Mouse (Mus musculus): ENCODE data around the gene Odf3. TPM values are rescaled to one million over a fixed set of nuclear protein-coding genes. Genes with fewer than 3 reads are reported as not detected.

Odf3 gene
- not detected in 2 replicates for polyA plus RNA-seq (2015; fragmentation: Nextera tagmentation; extraction: Ambion mirVana)

DNA sequence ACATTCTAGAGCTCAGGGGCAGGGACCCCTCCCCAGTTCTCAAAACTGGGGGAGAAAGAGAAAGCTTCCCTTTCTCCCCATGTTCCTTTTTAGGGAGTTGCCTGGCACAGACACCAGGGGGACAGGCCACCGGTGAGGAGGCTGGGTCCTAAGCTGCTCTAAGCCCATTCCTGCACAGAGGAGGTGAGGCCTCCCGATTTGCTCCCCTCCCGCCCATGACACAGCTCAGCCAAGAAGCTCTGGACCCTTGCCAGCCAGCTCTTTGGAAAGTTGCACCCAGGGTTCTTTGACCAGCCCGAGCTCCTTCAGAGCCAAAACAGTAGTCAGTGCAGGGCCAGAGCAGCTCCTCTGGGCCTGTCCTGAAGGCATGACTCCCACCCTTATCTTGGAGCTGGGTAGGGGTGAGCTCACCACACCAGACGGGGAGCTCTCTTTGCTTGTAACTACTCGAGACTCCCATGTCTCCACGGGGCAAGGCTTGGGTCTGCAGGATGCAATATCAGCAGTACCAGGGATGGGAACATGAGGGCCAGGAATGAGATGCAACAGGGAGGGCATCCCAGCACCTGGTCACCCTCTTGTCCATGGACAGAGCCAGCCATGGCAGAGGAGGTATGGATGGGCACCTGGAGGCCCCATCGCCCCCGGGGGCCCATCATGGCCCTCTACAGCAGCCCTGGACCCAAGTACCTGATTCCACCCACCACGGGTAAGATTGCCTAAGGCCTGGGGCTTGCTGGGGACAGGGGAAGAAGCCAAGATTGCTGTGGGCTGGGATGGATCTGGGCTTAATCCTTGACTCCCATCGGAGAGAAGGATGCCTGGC is at the start of gene Odf3:
Odf3 (plus strand) TSS at position 51 of the 826 bp plus-strand sequence.
- no peak for ATAC-seq
- Histone ChIP-seq H3K4me3 (replicated peaks) (no peak within 1 kb of the TSS), H3K36me3 (peaks cover 14% of the 10 kb centered on the region), H3K27ac (no peak within 1 kb of the TSS), H3K9me3 (no peaks in the 10 kb centered on the region), H3K4me1 (replicated peaks) (0 out of 2 replicates have a peak, but pooled peaks cover 2% of the 10 kb centered on the region), H3K9ac (no peak within 1 kb of the TSS), H3K27me3 (replicated peaks) (peaks cover 6% of the 10 kb centered on the region; the same call in 1 of the 2 replicates), H3K4me2 (replicated peaks) (no peak within 1 kb of the TSS)
- WGBS, result 58% methylated on average over 11 of the region's 11 CpGs

DNA sequence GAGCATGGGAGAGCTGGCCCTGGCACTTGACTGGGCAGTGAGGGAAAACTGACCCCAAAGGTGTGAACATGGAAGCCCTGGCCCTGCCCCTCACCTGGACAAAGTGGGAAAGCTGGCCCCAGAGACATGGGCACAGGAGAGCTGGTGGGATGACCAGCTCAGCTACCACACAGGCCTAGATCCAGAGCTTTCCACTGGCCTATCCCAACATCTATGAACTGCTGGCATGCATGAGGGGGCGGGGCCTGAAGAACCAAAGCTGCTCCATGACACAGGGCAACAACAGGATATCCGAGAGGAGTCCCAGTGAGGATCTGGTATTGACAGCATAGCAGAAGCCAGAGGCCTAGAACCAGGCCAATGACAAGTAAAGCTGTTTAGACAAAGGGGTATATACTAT is 49.4 kb upstream of the Odf3 start:
- Histone ChIP-seq H3K36me3 (no peaks in the 10 kb centered on the region), H3K27me3 (replicated peaks) (no peaks in the 10 kb centered on the region), H3K4me3 (replicated peaks) (no peak overlapping the region), H3K9ac (no peak overlapping the region), H3K27ac (no peak overlapping the region), H3K4me2 (replicated peaks) (no peak overlapping the region), H3K4me1 (replicated peaks) (no peaks in the 10 kb centered on the region), H3K9me3 (no peaks in the 10 kb centered on the region)
- ATAC-seq, result no peak
- 67% methylated on average over 2 of the region's 2 CpGs for WGBS

DNA sequence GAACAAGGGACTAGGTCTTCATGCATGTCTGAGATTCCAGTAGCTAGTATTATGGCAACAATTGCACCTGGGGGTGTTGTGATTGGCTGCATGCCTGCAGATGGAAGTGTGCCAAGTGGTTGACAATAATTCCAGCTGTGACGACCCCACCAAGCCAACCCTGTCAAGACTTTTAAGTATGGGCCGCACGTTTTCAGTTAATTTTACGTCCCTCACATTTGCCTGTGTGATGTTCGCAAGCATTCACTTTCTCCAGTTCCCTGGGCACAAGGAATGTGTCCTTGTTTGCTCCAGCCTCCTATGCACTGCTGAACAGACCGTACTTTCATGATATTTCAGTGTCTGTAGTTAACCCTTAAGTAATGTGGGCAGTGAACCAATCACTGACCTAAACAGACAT is 45.0 kb upstream of the Odf3 start:
- WGBS, result 69% methylated on average over 6 of the region's 6 CpGs
- ATAC-seq, result no peak
- H3K27me3 ChIP-seq (replicated peaks), result no peaks in the 10 kb centered on the region

DNA sequence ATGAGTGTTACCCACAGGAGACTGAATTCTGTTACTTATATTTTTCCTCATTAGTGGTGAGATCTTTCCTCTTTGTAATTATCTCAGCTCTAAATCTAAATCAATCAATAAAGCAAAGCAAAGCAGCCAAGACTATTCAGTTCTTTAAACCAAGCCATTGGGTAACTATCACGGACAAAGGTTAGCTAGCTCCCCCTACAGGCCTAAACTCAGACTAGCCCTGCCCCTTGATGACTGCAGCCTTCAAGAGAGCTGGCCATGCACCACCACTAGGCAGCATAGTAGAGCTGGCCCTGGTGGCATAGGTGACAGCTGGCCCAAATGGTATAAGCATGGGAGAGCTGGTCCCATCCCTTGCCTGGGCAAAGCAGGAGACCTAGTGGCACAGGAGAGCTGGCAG is 41.9 kb upstream of the Odf3 start:
- H3K4me1 ChIP-seq (replicated peaks), result no peaks in the 10 kb centered on the region
- 16% methylated on average over 1 of the region's 1 CpGs for WGBS
- H3K9ac ChIP-seq, result no peak overlapping the region
- ATAC-seq, result no peak
- no peaks in the 10 kb centered on the region for H3K27me3 ChIP-seq (replicated peaks)
- H3K4me2 ChIP-seq (replicated peaks), result no peak overlapping the region
- no peak overlapping the region for H3K4me3 ChIP-seq (replicated peaks)
- no peaks in the 10 kb centered on the region for H3K9me3 ChIP-seq
- H3K36me3 ChIP-seq, result no peaks in the 10 kb centered on the region
- no peak overlapping the region for H3K27ac ChIP-seq

More for the DNA sequence above, 45.0 kb upstream of the Odf3 start:
- no peaks in the 10 kb centered on the region for H3K9me3 ChIP-seq
- no peak overlapping the region for H3K4me3 ChIP-seq (replicated peaks)
- no peaks in the 10 kb centered on the region for H3K4me1 ChIP-seq (replicated peaks)
- no peak overlapping the region for H3K4me2 ChIP-seq (replicated peaks)
- H3K9ac ChIP-seq, result no peak overlapping the region
- no peaks in the 10 kb centered on the region for H3K36me3 ChIP-seq
- no peak overlapping the region for H3K27ac ChIP-seq

DNA sequence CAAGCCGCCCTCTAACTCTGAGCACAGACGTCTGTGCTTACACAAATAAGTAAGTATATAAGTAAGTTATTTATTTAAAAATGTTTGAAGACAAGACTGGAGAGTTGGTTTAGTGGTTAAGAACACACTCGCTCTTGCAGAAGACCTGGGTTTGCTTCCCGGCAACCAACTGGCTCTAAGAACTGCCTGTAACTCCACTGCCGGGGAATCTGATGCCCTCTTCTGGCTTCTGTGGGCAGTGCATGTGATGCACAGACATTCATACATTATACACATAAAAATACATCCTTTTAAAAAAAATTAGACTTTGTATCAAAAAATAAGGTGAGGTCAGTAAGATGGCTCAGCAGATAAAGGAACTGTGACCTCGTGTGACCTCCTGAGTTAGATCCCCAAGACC is 37.1 kb upstream of the Odf3 start:
- H3K4me2 ChIP-seq (replicated peaks), result no peak overlapping the region
- H3K36me3 ChIP-seq, result no peaks in the 10 kb centered on the region
- H3K27me3 ChIP-seq (replicated peaks), result no peaks in the 10 kb centered on the region
- no peak overlapping the region for H3K27ac ChIP-seq
- ATAC-seq, result no peak
- no peak overlapping the region for H3K4me3 ChIP-seq (replicated peaks)
- H3K9ac ChIP-seq, result no peak overlapping the region
- 92% methylated on average over 6 of the region's 6 CpGs for WGBS
- H3K9me3 ChIP-seq, result no peaks in the 10 kb centered on the region
- no peaks in the 10 kb centered on the region for H3K4me1 ChIP-seq (replicated peaks)

DNA sequence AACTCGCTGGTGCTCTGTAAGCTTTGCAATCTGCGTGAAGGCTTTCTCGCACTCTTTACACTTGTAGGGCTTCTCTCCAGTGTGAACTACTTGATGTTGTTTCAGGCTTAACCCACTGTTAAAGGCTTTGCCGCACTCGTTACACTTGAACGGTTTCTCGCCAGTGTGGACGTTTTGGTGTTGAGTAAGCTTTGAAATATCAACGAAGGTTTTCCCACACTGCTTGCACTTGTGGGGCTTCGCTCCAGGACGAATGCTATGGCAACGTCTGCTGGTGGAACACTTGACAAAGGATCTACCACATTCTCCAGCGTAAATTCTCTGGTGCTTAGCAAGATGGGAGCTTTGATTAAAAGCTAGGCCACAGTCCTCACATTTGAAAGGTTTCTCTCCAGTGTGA is 35.9 kb upstream of the Odf3 start:
- no peak overlapping the region for H3K27ac ChIP-seq
- H3K9me3 ChIP-seq, result no peaks in the 10 kb centered on the region
- no peak overlapping the region for H3K4me2 ChIP-seq (replicated peaks)
- H3K9ac ChIP-seq, result no peak overlapping the region
- H3K27me3 ChIP-seq (replicated peaks), result no peaks in the 10 kb centered on the region
- 90% methylated on average over 13 of the region's 13 CpGs for WGBS
- no peaks in the 10 kb centered on the region for H3K4me1 ChIP-seq (replicated peaks)
- no peaks in the 10 kb centered on the region for H3K36me3 ChIP-seq
- H3K4me3 ChIP-seq (replicated peaks), result no peak overlapping the region
- no peak for ATAC-seq

DNA sequence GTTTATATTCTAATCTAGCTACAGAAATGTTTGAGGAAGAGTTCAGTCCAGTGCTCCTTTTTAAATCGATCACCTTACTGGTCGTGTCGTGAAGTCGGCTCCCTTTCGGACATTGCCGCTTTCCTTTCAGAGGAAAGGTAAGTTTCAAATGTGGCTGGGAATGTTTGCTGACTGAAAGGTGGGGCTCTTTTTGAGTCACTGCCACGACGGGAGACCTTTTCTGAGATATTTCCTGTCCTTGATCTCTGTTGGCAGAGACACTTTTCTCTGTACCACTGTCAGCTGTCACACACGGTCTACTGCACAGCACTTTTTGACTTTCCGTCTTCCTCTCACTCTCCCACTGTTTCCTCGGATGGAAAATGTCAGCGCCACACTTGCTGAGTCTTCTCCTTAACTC is 34.8 kb upstream of the Odf3 start:
- H3K4me1 ChIP-seq (replicated peaks), result no peaks in the 10 kb centered on the region
- 89% methylated on average over 12 of the region's 12 CpGs for WGBS
- no peak overlapping the region for H3K4me2 ChIP-seq (replicated peaks)

DNA sequence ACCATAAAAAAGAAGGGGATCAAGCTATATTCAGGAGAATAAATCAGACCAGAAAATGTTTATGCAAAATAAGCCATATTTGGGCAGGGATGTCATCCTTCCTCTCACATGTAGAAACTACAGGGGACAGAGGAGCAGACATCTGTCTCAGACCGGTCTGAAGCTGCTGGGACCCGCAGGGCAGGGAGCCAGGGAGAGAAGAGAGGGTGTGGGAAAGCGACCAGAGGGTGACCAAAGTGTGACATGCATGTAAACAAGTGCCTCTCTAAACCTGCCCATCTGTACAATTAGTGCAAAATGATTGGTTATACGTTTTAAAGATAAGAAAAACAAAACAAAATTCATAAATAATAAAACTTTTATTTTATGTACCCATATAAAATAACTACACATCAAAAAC is 27.4 kb upstream of the Odf3 start:
- 51% methylated on average over 4 of the region's 4 CpGs for WGBS

More for the DNA sequence above, 34.8 kb upstream of the Odf3 start:
- Histone ChIP-seq H3K4me3 (replicated peaks) (no peak overlapping the region), H3K27me3 (replicated peaks) (no peaks in the 10 kb centered on the region), H3K9ac (no peak overlapping the region), H3K36me3 (no peaks in the 10 kb centered on the region), H3K27ac (no peak overlapping the region), H3K9me3 (no peaks in the 10 kb centered on the region)
- ATAC-seq, result no peak

DNA sequence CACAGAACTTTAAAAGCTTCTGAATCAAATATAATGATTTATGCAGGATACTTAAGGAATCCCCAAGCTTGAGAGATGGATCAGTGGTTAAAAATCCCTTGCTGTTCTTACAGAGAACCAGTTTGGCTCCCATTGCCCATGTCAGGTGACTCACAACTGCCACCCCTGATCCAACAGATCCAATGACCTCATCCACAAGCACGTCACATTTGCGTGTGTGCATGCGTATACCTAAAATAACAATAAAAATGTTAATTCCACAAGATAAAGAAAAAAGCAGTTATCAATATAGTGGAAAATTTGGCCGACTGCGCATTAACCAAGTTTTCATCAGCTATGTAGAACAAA is 26.3 kb upstream of the Odf3 start:
- H3K4me2 ChIP-seq (replicated peaks), result peak overlapping the region; percentile 78
- H3K27me3 ChIP-seq (replicated peaks), result no peaks in the 10 kb centered on the region
- H3K4me1 ChIP-seq (replicated peaks), result 0 out of 2 replicates have a peak, but pooled peaks cover 2% of the 10 kb centered on the region
- no peak overlapping the region; the same call in 1 of the 2 replicates for H3K9ac ChIP-seq
- 49% methylated on average over 5 of the region's 5 CpGs for WGBS
- H3K36me3 ChIP-seq, result no peaks in the 10 kb centered on the region
- no peaks in the 10 kb centered on the region for H3K9me3 ChIP-seq
- ATAC-seq, result no peak
- H3K4me3 ChIP-seq (replicated peaks), result peak overlapping the region; percentile 42
- H3K27ac ChIP-seq, result no peak overlapping the region

More for the DNA sequence above, 27.4 kb upstream of the Odf3 start:
- H3K4me2 ChIP-seq (replicated peaks), result no peak overlapping the region
- H3K9me3 ChIP-seq, result no peaks in the 10 kb centered on the region
- no peaks in the 10 kb centered on the region for H3K36me3 ChIP-seq
- H3K9ac ChIP-seq, result no peak overlapping the region
- H3K4me3 ChIP-seq (replicated peaks), result no peak overlapping the region
- no peak for ATAC-seq
- 0 out of 2 replicates have a peak, but pooled peaks cover 2% of the 10 kb centered on the region for H3K4me1 ChIP-seq (replicated peaks)
- H3K27me3 ChIP-seq (replicated peaks), result no peaks in the 10 kb centered on the region
- H3K27ac ChIP-seq, result no peak overlapping the region

DNA sequence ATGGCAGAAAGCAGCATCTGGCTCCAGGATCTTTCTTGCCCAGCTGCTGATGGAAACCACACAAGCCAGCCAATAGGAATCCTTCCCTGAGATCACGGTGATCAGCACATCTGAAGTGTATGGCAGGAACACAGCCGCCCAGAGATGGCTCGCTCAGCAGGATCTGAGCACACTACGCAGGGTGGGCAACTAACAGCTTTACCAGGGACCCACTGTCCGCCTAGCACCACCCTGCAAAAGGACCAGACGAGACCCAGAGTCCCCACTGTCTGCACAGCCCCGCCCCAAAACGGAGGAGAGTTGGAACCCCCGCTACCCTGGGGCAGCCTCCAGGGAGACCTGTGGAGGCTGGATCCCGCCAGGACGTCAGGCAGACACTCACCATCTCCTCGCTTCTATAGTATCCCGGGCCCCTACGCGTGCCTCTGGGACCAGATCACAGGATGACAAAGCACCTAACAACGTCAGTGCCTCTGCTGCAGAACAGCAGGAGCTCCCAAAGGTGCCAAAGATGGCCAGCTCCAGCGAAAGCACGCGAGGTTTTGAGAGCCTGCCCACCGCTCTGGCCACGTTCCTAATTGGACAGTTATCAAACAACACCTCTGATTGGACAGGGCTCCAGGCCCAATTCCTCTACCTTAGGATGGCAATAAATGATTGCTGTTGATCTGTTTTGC is 25.8 kb upstream of the Odf3 start, which contains the start of gene Zfp941:
Zfp941 (minus strand) TSS at position 526 of the 677 bp plus-strand sequence.
- peak within 1 kb of the TSS; percentile 38 for H3K9ac ChIP-seq

DNA sequence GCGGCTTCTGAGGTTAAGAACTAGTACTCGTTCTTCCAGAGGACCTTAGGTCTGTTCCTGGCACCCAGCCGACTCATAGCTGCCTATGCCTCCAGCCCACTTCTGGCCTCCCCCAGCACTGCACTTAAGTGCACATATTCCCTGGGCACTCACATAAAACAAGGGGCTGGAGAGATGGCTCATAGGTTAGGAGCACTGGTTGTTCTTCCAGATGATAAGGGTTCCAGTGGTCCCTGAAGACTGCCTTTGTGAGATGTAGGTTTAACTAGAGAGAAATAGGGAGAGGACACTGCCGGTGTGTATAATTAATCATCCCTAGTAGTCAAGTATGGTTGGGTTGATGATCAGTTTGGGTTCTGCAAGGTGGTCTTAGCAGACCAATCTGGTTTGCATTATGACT is 24.9 kb upstream of the Odf3 start:
- H3K9ac ChIP-seq, result no peak overlapping the region
- 92% methylated on average over 4 of the region's 4 CpGs for WGBS
- H3K4me3 ChIP-seq (replicated peaks), result no peak overlapping the region
- H3K4me2 ChIP-seq (replicated peaks), result no peak overlapping the region
- no peaks in the 10 kb centered on the region for H3K27me3 ChIP-seq (replicated peaks)
- H3K4me1 ChIP-seq (replicated peaks), result 0 out of 2 replicates have a peak, but pooled peaks cover 2% of the 10 kb centered on the region
- no peaks in the 10 kb centered on the region for H3K36me3 ChIP-seq
- ATAC-seq, result no peak
- H3K9me3 ChIP-seq, result no peaks in the 10 kb centered on the region
- H3K27ac ChIP-seq, result no peak overlapping the region

More for the DNA sequence above, 25.8 kb upstream of the Odf3 start, which contains the start of gene Zfp941:
- Histone ChIP-seq H3K36me3 (no peaks in the 10 kb centered on the region), H3K4me2 (replicated peaks) (peak within 1 kb of the TSS; percentile 78), H3K9me3 (no peaks in the 10 kb centered on the region), H3K27ac (no peak within 1 kb of the TSS), H3K27me3 (replicated peaks) (no peaks in the 10 kb centered on the region), H3K4me3 (replicated peaks) (peak within 1 kb of the TSS; percentile 42), H3K4me1 (replicated peaks) (0 out of 2 replicates have a peak, but pooled peaks cover 2% of the 10 kb centered on the region)
- WGBS, result 3% methylated on average over 21 of the region's 21 CpGs
- peak; percentile 75 for ATAC-seq

DNA sequence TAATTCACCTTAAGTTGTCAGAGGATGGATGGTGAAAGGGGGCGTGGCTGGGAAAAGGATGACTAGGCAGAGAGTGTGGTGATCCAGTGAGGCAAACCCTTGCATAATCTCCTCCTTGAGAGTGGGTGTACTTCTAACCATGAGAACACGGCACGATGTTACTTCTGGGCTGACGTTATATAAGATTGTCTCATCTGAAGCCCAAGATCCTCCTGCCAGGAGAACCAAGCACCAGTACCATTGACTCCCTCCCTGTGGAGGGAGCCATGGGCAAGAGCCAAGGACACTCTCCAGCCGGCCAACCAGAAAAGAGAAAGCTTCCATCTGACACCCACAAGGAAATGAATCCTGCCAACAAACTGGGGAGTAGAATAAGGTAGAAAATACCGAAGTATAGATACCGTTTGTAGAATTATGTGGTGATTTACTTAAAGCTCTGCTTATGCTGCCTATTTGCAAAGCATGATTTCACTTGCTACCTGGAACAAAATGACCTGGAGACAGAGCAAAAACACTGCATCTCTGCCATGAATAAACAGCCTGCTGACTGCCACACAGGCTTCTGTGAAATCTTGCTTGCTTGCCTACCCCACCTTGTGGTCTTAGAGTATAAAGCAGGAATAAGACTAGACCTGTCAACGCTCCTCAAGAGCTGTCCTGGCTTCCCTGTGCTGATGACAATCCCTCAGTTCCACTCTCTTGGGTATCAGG is 19.3 kb upstream of the Odf3 start:
- Histone ChIP-seq H3K36me3 (no peaks in the 10 kb centered on the region), H3K27ac (no peak overlapping the region), H3K4me3 (replicated peaks) (no peak overlapping the region), H3K4me1 (replicated peaks) (0 out of 2 replicates have a peak, but pooled peaks cover 3% of the 10 kb centered on the region), H3K9ac (no peak overlapping the region), H3K9me3 (no peaks in the 10 kb centered on the region), H3K4me2 (replicated peaks) (peak overlapping the region; percentile 34; the same call in 1 of the 2 replicates), H3K27me3 (replicated peaks) (no peaks in the 10 kb centered on the region)
- WGBS, result 27% methylated on average over 8 of the region's 8 CpGs
- ATAC-seq, result peak; percentile 87

All from intestine, embryonic 15.5 days (tissue).